Mouse (Mus musculus) stomach, embryonic 14.5 days (tissue): ENCODE data around the gene Ccsap. TPM values are rescaled to one million over a fixed set of nuclear protein-coding genes. Genes with fewer than 3 reads are reported as not detected.

Experiments
- ATAC-seq: fragments of 200-750 bp; cut with Nextera tagmentation; 2 replicates; pipeline ENCODE4 v1.8.0; 2017; ENCODE audit warnings: low read depth, moderate TSS enrichment; ENCODE audit not compliant: insufficient number of reproducible peaks, insufficient read depth, low FRiP score
- H3K27ac ChIP-seq: fragments of 300-500 bp; sonication (generic); 2 replicates; pipeline ENCODE4 v1.5.1; 2014; ENCODE audit warnings: mild to moderate bottlenecking, low read length, moderate library complexity, mixed read lengths
- H3K27me3 ChIP-seq: fragments of 300-500 bp; sonication (generic); 2 replicates; pipeline ENCODE4 v1.6.1; 2014; ENCODE audit warnings: low read length, control low read depth, mixed read lengths; ENCODE audit not compliant: control insufficient read depth, insufficient read depth
- H3K36me3 ChIP-seq: fragments of 300-500 bp; sonication (generic); 2 replicates; pipeline ENCODE4 v1.6.1; 2014; ENCODE audit warnings: mild to moderate bottlenecking, control low read depth, low read length, moderate library complexity, mixed read lengths; ENCODE audit not compliant: control insufficient read depth, insufficient read depth
- H3K4me1 ChIP-seq: fragments of 300-500 bp; sonication (generic); 2 replicates; pipeline ENCODE4 v1.6.1; 2014; ENCODE audit warnings: low read length, control low read depth, mixed read lengths; ENCODE audit not compliant: control insufficient read depth, insufficient read depth
- H3K4me2 ChIP-seq: fragments of 300-500 bp; sonication (generic); replicated peaks from 2 replicates; pipeline ENCODE4 v1.6.1; 2014; ENCODE audit warnings: low read depth, low read length, control low read depth
- H3K4me3 ChIP-seq: fragments of 300-500 bp; sonication (generic); 2 replicates; pipeline ENCODE4 v1.5.1; 2014; ENCODE audit warnings: low read depth, low read length, control low read depth
- H3K9ac ChIP-seq: fragments of 300-500 bp; sonication (generic); replicated peaks from 2 replicates; pipeline ENCODE4 v1.6.1; 2014; ENCODE audit warnings: low read depth, mild to moderate bottlenecking, control low read depth, low read length, moderate library complexity, mixed read lengths
- H3K9me3 ChIP-seq: fragments of 300-500 bp; sonication (generic); 2 replicates; pipeline ENCODE4 v1.6.1; 2016; ENCODE audit warnings: low read depth, low read length, control low read depth; ENCODE audit not compliant: control insufficient read depth
- whole genome bisulfite sequencing: fragments of 180-500 bp; shearing (Covaris S2); extraction: QIAGEN DNeasy Blood & Tissue Kit; methylation state at CpG from one replicate; pipeline ENCODE4 v1.1.7; 2014; 5-methylcytosine and 5-hydroxymethylcytosine counted together
- polyA plus RNA-seq: library from polyadenylated mRNA; unstranded; fragments of >200 nt; fragmentation: Nextera tagmentation; extraction: Ambion mirVana; gene quantifications from 2 replicates; pipeline ENCODE4 v1.2.1, GENCODE M21; 2014

The Ccsap gene
- polyA plus RNA-seq, 1 experiment from 2014 or later = 4.6 TPM

- peaks cover 39% of the 10 kb centered on the region for H3K27me3 ChIP-seq
- 79% methylated on average over 4 of the region's 4 CpGs for WGBS
- no peaks in the 10 kb centered on the region; the same call in 1 of the 2 replicates for H3K36me3 ChIP-seq
- no peak overlapping the region for H3K4me2 ChIP-seq
- H3K4me1 ChIP-seq = peaks cover 4% of the 10 kb centered on the region; the same call in 1 of the 2 replicates
- H3K9ac ChIP-seq = no peak overlapping the region
- H3K27ac ChIP-seq = no peak overlapping the region
- H3K4me3 ChIP-seq = no peak overlapping the region
- no peaks in the 10 kb centered on the region for H3K9me3 ChIP-seq
- ATAC-seq = no peak
Measured at GRCm38 (mm10) chr8:123895230-123895629, 35.2 kb upstream of the Ccsap start.

GRCm38 (mm10) chr8:123894502-123895097, 34.6 kb upstream of the Ccsap start, which contains the start of gene Acta1:
TSS of gene Acta1 (minus strand) at chr8:123894751.
- H3K4me2 ChIP-seq = no peak within 1 kb of the TSS
- ATAC-seq = no peak
- no peak within 1 kb of the TSS for H3K4me3 ChIP-seq
- H3K36me3 ChIP-seq = no peaks in the 10 kb centered on the region; the same call in 1 of the 2 replicates
- H3K4me1 ChIP-seq = peaks cover 4% of the 10 kb centered on the region; the same call in 1 of the 2 replicates
- H3K9me3 ChIP-seq = no peaks in the 10 kb centered on the region
- no peak within 1 kb of the TSS for H3K9ac ChIP-seq
- 24% methylated on average over 15 of the region's 15 CpGs for WGBS
- H3K27ac ChIP-seq = no peak within 1 kb of the TSS
- peaks cover 41% of the 10 kb centered on the region for H3K27me3 ChIP-seq

- Histone ChIP-seq H3K27ac (no peak overlapping the region), H3K36me3 (no peaks in the 10 kb centered on the region), H3K27me3 (peaks cover 41% of the 10 kb centered on the region), H3K4me3 (no peak overlapping the region), H3K9me3 (no peaks in the 10 kb centered on the region), H3K4me1 (peaks cover 4% of the 10 kb centered on the region; the same call in 1 of the 2 replicates), H3K9ac (no peak overlapping the region), H3K4me2 (no peak overlapping the region)
- WGBS = 75% methylated on average over 11 of the region's 11 CpGs
- no peak for ATAC-seq
Measured at GRCm38 (mm10) chr8:123893413-123893812, 33.4 kb upstream of the Ccsap start.

GRCm38 (mm10) chr8:123892586-123893155, 32.7 kb upstream of the Ccsap start:
- Histone ChIP-seq H3K27ac (no peak overlapping the region), H3K9me3 (no peaks in the 10 kb centered on the region), H3K36me3 (no peaks in the 10 kb centered on the region), H3K27me3 (peaks cover 41% of the 10 kb centered on the region), H3K4me3 (no peak overlapping the region; the same call in 1 of the 2 replicates), H3K9ac (no peak overlapping the region), H3K4me1 (peaks cover 4% of the 10 kb centered on the region; the same call in 1 of the 2 replicates), H3K4me2 (0 out of 2 replicates have a peak overlapping the region, but pooled peaks have one; percentile 5)
- 17% methylated on average over 30 of the region's 30 CpGs for WGBS
- no peak for ATAC-seq

- WGBS = 2% methylated on average over 49 of the region's 49 CpGs
- Histone ChIP-seq H3K9ac (no peak overlapping the region), H3K9me3 (no peaks in the 10 kb centered on the region), H3K27ac (no peak overlapping the region), H3K4me3 (peak overlapping the region; percentile 3), H3K4me2 (peak overlapping the region; percentile 14; the same call in 1 of the 2 replicates), H3K36me3 (no peaks in the 10 kb centered on the region), H3K4me1 (peaks cover 4% of the 10 kb centered on the region; the same call in 1 of the 2 replicates), H3K27me3 (peaks cover 41% of the 10 kb centered on the region)
- 0 out of 2 replicates have a peak, but pooled peaks have one; percentile 46 for ATAC-seq
Measured at GRCm38 (mm10) chr8:123891883-123892585, 32.0 kb upstream of the Ccsap start.

- ATAC-seq = no peak
- H3K9ac ChIP-seq = no peak overlapping the region
Measured at GRCm38 (mm10) chr8:123891271-123891670, 31.3 kb upstream of the Ccsap start.

GRCm38 (mm10) chr8:123889797-123890196, 29.8 kb upstream of the Ccsap start:
- no peaks in the 10 kb centered on the region for H3K36me3 ChIP-seq
- H3K4me2 ChIP-seq = no peak overlapping the region
- no peak overlapping the region for H3K27ac ChIP-seq
- no peak overlapping the region for H3K9ac ChIP-seq
- no peak overlapping the region for H3K4me3 ChIP-seq
- peaks cover 4% of the 10 kb centered on the region; the same call in 1 of the 2 replicates for H3K4me1 ChIP-seq
- H3K27me3 ChIP-seq = peaks cover 35% of the 10 kb centered on the region
- no peaks in the 10 kb centered on the region for H3K9me3 ChIP-seq
- WGBS = 62% methylated on average over 4 of the region's 4 CpGs
- no peak for ATAC-seq

More at GRCm38 (mm10) chr8:123891271-123891670, 31.3 kb upstream of the Ccsap start:
- Histone ChIP-seq H3K4me2 (peak overlapping the region; percentile 14; the same call in 1 of the 2 replicates), H3K4me3 (0 out of 2 replicates have a peak overlapping the region, but pooled peaks have one; percentile 3), H3K27ac (no peak overlapping the region), H3K9me3 (no peaks in the 10 kb centered on the region), H3K27me3 (peaks cover 41% of the 10 kb centered on the region), H3K36me3 (no peaks in the 10 kb centered on the region), H3K4me1 (peaks cover 4% of the 10 kb centered on the region; the same call in 1 of the 2 replicates)
- 1% methylated on average over 11 of the region's 11 CpGs for WGBS

GRCm38 (mm10) chr8:123887956-123888355, 27.9 kb upstream of the Ccsap start:
- Histone ChIP-seq H3K9ac (no peak overlapping the region), H3K27me3 (peaks cover 17% of the 10 kb centered on the region), H3K9me3 (no peaks in the 10 kb centered on the region), H3K36me3 (no peaks in the 10 kb centered on the region), H3K4me2 (no peak overlapping the region), H3K4me3 (no peak overlapping the region), H3K27ac (no peak overlapping the region), H3K4me1 (peaks cover 9% of the 10 kb centered on the region; the same call in 1 of the 2 replicates)
- 78% methylated on average over 2 of the region's 2 CpGs for WGBS
- no peak for ATAC-seq
